Mouse (Mus musculus): ENCODE measurements around the gene Foxn3.

GRCm38 (mm10) chr12:99187671-99188070, 375.7 kb downstream of the Foxn3 start:
- TF ChIP-seq CTCF (IDR thresholded peaks at IDR 0.05; ENCODE audit: low read depth, low read length) = no peak
- no peak for TF ChIP-seq POLR2A (IDR thresholded peaks at IDR 0.05; ENCODE audit: insufficient read depth, low read length)
- no peak for TF ChIP-seq EP300 (IDR thresholded peaks at IDR 0.05; ENCODE audit: insufficient read depth, low read depth, low read length)

Data from ES-Bruce4 (cell line).